Mouse (Mus musculus): Measurements from ENCODE around the gene Rps27. TPM values are rescaled to one million over a fixed set of nuclear protein-coding genes. Genes with fewer than 3 reads are reported as not detected.
A peak's percentile ranks its signal among the peaks of the same experiment; 100 is the strongest.

The Rps27 gene
- polyA plus RNA-seq, 1 experiment from 2014 or later = 1,310 TPM

DNA sequence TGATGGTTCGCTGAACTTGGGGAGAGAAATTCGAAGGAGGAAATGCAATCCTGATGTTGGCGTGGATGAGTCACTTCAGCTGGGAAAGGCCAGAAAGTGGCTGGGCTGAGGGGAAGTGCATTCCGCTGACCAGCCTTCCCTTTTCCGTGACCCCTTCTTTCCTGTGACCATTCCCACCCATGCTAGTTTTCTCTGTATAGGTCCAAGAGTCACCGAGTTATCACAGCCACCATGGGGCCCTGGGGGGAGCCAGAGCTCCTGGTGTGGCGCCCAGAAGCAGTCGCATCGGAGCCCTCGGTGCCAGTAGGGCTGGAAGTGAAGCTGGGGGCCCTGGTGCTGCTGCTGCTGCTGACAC is 35.3 kb upstream of the Rps27 start:
- ATAC-seq (ENCODE audit: insufficient number of reproducible peaks, insufficient read depth, low FRiP score, low TSS enrichment) = no peak
- H3K9ac ChIP-seq = peak overlapping the region; percentile 80
- peak overlapping the region; percentile 78 for H3K4me3 ChIP-seq

GRCm38 (mm10) chr3:90247960-90248745 is 34.7 kb upstream of the Rps27 start, which contains the start of gene Slc39a1:
TSS of gene Slc39a1 (plus strand) at chr3:90248172.
- Histone ChIP-seq H3K27ac (peak within 1 kb of the TSS; percentile 92), H3K27me3 (no peaks in the 10 kb centered on the region), H3K9ac (peak within 1 kb of the TSS; percentile 80), H3K4me3 (peak within 1 kb of the TSS; percentile 78), H3K36me3 (peaks cover 16% of the 10 kb centered on the region), H3K9me3 (no peaks in the 10 kb centered on the region), H3K4me2 (replicated peaks) (peak within 1 kb of the TSS; percentile 84), H3K4me1 (peaks cover 23% of the 10 kb centered on the region)
- under 1% methylated on average over 39 of the region's 44 CpGs for WGBS
- peak; percentile 92 for ATAC-seq (ENCODE audit: insufficient number of reproducible peaks, insufficient read depth, low FRiP score, low TSS enrichment)

More for the DNA sequence above, 35.3 kb upstream of the Rps27 start:
- 6% methylated on average over 10 of the region's 10 CpGs for WGBS
- peaks cover 16% of the 10 kb centered on the region for H3K36me3 ChIP-seq
- H3K4me1 ChIP-seq = peaks cover 20% of the 10 kb centered on the region
- no peaks in the 10 kb centered on the region for H3K9me3 ChIP-seq
- peak overlapping the region; percentile 84 for H3K4me2 ChIP-seq (replicated peaks)
- no peaks in the 10 kb centered on the region for H3K27me3 ChIP-seq
- peak overlapping the region; percentile 92 for H3K27ac ChIP-seq

DNA sequence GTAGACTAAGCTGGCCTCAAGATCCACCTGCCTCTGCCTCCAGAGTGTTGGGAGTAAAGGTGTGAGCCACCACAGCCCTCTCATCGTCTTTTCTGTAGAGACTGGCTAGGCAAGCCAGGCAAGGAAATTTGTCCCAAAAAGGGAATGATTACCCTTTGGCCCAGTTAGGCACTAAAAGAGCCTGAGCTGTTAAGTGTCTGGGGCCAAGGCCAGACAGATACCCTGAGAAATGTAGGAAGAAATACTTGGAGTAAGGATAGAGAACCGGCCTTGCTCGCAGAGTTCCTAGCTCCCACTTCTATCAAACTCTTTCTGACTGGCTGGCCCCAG is 34.1 kb upstream of the Rps27 start:
- H3K36me3 ChIP-seq = peaks cover 16% of the 10 kb centered on the region
- peaks cover 28% of the 10 kb centered on the region for H3K4me1 ChIP-seq
- peak overlapping the region; percentile 78 for H3K4me3 ChIP-seq
- H3K4me2 ChIP-seq (replicated peaks) = peak overlapping the region; percentile 84
- no peaks in the 10 kb centered on the region for H3K9me3 ChIP-seq
- H3K9ac ChIP-seq = peak overlapping the region; percentile 80
- H3K27ac ChIP-seq = peak overlapping the region; percentile 92
- H3K27me3 ChIP-seq = no peaks in the 10 kb centered on the region
- no peak for ATAC-seq (ENCODE audit: insufficient number of reproducible peaks, insufficient read depth, low FRiP score, low TSS enrichment)
- 0% methylated on average over 3 of the region's 3 CpGs for WGBS

GRCm38 (mm10) chr3:90245406-90245805 is 32.0 kb upstream of the Rps27 start:
- H3K9ac ChIP-seq = no peak overlapping the region
- H3K4me2 ChIP-seq (replicated peaks) = no peak overlapping the region
- no peak overlapping the region for H3K4me3 ChIP-seq
- peaks cover 30% of the 10 kb centered on the region for H3K4me1 ChIP-seq
- 65% methylated on average over 2 of the region's 2 CpGs for WGBS
- ATAC-seq (ENCODE audit: insufficient number of reproducible peaks, insufficient read depth, low FRiP score, low TSS enrichment) = no peak
- H3K9me3 ChIP-seq = no peaks in the 10 kb centered on the region
- H3K36me3 ChIP-seq = 0 out of 2 replicates have a peak, but pooled peaks cover 3% of the 10 kb centered on the region
- no peaks in the 10 kb centered on the region for H3K27me3 ChIP-seq
- H3K27ac ChIP-seq = no peak overlapping the region

GRCm38 (mm10) chr3:90242984-90243775 is 29.7 kb upstream of the Rps27 start, which contains the start of gene Creb3l4:
TSS of gene Creb3l4 (minus strand) at chr3:90243512.
- Histone ChIP-seq H3K4me2 (replicated peaks) (peak within 1 kb of the TSS; percentile 64), H3K4me1 (peaks cover 19% of the 10 kb centered on the region; the same call in 1 of the 2 replicates), H3K9ac (peak within 1 kb of the TSS; percentile 25; the same call in 1 of the 2 replicates), H3K27me3 (no peaks in the 10 kb centered on the region), H3K36me3 (no peaks in the 10 kb centered on the region), H3K4me3 (peak within 1 kb of the TSS; percentile 35), H3K9me3 (no peaks in the 10 kb centered on the region), H3K27ac (peak within 1 kb of the TSS; percentile 86)
- 5% methylated on average over 19 of the region's 19 CpGs for WGBS
- peak; percentile 76 for ATAC-seq (ENCODE audit: insufficient number of reproducible peaks, insufficient read depth, low FRiP score, low TSS enrichment)

DNA sequence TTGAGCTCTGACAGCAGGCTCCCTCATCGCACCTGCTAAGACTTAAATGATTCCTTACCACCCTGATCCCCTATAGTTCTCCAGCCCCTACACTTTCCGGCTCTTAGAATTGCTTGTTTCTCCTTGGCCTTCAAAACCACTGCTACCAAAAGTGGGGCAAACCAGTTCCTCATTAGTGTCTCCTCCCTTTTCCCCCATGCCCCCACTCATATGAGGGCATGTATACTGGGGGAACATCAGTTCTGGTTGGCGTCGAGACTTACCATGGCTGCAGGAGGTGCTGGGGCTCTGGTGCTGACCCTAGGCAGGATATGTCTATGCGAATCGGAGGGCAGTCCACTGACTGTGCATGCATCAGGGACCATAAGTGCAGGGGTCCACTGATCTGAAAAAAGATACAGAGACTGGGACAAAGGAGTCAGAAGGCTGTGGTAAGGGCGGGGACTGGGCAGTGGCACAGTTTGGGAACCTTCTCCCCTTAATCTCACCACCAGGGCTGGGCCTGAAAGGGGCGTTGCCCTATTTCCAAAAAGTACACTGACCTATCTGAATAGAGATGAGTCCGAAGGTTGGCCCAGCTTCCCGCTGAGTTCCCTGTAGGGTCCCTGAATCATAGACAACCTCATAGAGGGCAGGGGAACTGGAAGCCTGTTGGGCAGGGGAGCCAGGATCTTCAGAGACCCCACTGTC is 28.4 kb upstream of the Rps27 start:
- no peaks in the 10 kb centered on the region for H3K36me3 ChIP-seq
- H3K27me3 ChIP-seq = no peaks in the 10 kb centered on the region
- H3K9me3 ChIP-seq = no peaks in the 10 kb centered on the region
- 85% methylated on average over 10 of the region's 10 CpGs for WGBS
- H3K4me2 ChIP-seq (replicated peaks) = peak overlapping the region; percentile 64; the same call in 1 of the 2 replicates
- H3K27ac ChIP-seq = no peak overlapping the region
- H3K4me3 ChIP-seq = no peak overlapping the region
- peaks cover 16% of the 10 kb centered on the region; the same call in 1 of the 2 replicates for H3K4me1 ChIP-seq
- H3K9ac ChIP-seq = no peak overlapping the region
- ATAC-seq (ENCODE audit: insufficient number of reproducible peaks, insufficient read depth, low FRiP score, low TSS enrichment) = no peak

DNA sequence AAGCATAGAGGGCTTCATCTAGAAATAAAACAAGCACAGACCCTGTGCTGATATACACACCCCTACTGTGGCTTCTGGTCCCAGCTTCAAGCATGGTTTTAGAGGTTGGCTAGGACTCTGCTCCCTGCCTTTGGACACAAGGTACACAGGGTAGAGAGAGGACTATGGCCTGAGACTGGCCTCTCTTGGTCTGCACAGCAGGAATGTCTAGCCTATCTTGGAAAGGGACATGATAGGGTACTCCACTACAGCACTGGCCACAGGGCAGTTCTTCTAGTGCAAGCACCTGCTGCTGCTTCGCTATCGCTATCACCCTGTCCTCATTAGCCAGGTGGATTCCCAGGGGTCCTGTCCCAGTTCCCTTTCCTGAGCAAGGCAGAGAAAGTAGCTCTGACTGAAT is 27.8 kb upstream of the Rps27 start:
- Histone ChIP-seq H3K4me2 (replicated peaks) (no peak overlapping the region), H3K9me3 (no peaks in the 10 kb centered on the region), H3K36me3 (no peaks in the 10 kb centered on the region), H3K9ac (no peak overlapping the region), H3K4me3 (no peak overlapping the region), H3K4me1 (peaks cover 16% of the 10 kb centered on the region; the same call in 1 of the 2 replicates), H3K27me3 (no peaks in the 10 kb centered on the region), H3K27ac (no peak overlapping the region)
- 78% methylated on average over 2 of the region's 2 CpGs for WGBS
- no peak for ATAC-seq (ENCODE audit: insufficient number of reproducible peaks, insufficient read depth, low FRiP score, low TSS enrichment)

GRCm38 (mm10) chr3:90231507-90232333 is 18.3 kb upstream of the Rps27 start, which contains the start of gene Jtb:
TSS of gene Jtb (plus strand) at chr3:90231597.
- H3K27ac ChIP-seq = peak within 1 kb of the TSS; percentile 87
- peaks cover 16% of the 10 kb centered on the region for H3K36me3 ChIP-seq
- H3K4me3 ChIP-seq = peak within 1 kb of the TSS; percentile 71
- no peaks in the 10 kb centered on the region for H3K9me3 ChIP-seq
- no peaks in the 10 kb centered on the region for H3K27me3 ChIP-seq
- peaks cover 5% of the 10 kb centered on the region for H3K4me1 ChIP-seq
- peak within 1 kb of the TSS; percentile 80 for H3K4me2 ChIP-seq (replicated peaks)
- H3K9ac ChIP-seq = peak within 1 kb of the TSS; percentile 72
- under 1% methylated on average over 61 of the region's 61 CpGs for WGBS
- ATAC-seq (ENCODE audit: insufficient number of reproducible peaks, insufficient read depth, low FRiP score, low TSS enrichment) = peak; percentile 97

GRCm38 (mm10) chr3:90231075-90231474 is 17.6 kb upstream of the Rps27 start:
- Histone ChIP-seq H3K4me1 (peaks cover 5% of the 10 kb centered on the region), H3K27me3 (no peaks in the 10 kb centered on the region), H3K4me3 (peak overlapping the region; percentile 71), H3K9ac (peak overlapping the region; percentile 72; the same call in 1 of the 2 replicates), H3K4me2 (replicated peaks) (peak overlapping the region; percentile 80), H3K9me3 (no peaks in the 10 kb centered on the region), H3K27ac (peak overlapping the region; percentile 87; the same call in 1 of the 2 replicates), H3K36me3 (peaks cover 19% of the 10 kb centered on the region)
- ATAC-seq (ENCODE audit: insufficient number of reproducible peaks, insufficient read depth, low FRiP score, low TSS enrichment) = no peak
- 17% methylated on average over 8 of the region's 8 CpGs for WGBS

DNA sequence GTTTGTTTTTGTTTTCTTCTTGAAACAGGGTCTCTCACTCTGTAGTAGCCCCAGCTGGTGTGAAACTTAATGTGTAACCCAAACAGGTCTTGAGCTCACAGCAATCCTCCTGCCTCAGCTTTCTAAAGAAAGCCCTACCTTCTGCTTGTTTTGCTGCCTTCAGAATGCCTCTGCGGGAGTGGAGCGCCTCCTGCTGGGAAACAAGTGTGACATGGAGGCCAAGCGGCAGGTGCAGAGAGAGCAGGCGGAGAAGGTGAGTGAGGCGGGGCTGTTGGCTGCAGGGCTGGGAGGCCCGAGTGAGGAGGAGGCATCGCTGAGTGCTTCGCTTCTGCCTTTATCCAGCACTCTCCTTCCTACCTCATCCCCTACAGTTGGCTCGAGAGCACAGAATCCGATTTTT is 10.9 kb upstream of the Rps27 start:
- ATAC-seq (ENCODE audit: insufficient number of reproducible peaks, insufficient read depth, low FRiP score, low TSS enrichment) = no peak
- peaks cover 12% of the 10 kb centered on the region for H3K4me1 ChIP-seq
- 86% methylated on average over 10 of the region's 10 CpGs for WGBS
- no peaks in the 10 kb centered on the region for H3K9me3 ChIP-seq
- no peak overlapping the region for H3K9ac ChIP-seq
- no peak overlapping the region for H3K27ac ChIP-seq
- H3K4me3 ChIP-seq = no peak overlapping the region
- no peak overlapping the region for H3K4me2 ChIP-seq (replicated peaks)
- peaks cover 26% of the 10 kb centered on the region for H3K36me3 ChIP-seq
- no peaks in the 10 kb centered on the region for H3K27me3 ChIP-seq
